Mouse (Mus musculus): ENCODE results near the gene Adpgk.
"Not testable (repeated sequence)": the region's sequence is repeated elsewhere in the genome, so short reads cannot be mapped to it uniquely, and the experiment has no call there.

Adpgk gene

GRCm38 (mm10) chr9:59288685-59289410, 2.5 kb upstream of the Adpgk start:
- DNase-seq (ENCODE audit: low read depth, low spot score): no peak

GRCm38 (mm10) chr9:59289529-59290115, 1.7 kb upstream of the Adpgk start:
- no peak for DNase-seq (ENCODE audit: low read depth, low spot score)

GRCm38 (mm10) chr9:59291688-59292492, 532 bp downstream of the Adpgk start:
- peak; percentile 52 for DNase-seq (ENCODE audit: low read depth, low spot score)

GRCm38 (mm10) chr9:59292493-59292875, 1.1 kb downstream of the Adpgk start:
- no peak for DNase-seq (ENCODE audit: low read depth, low spot score)

GRCm38 (mm10) chr9:59296419-59296818, 5.1 kb downstream of the Adpgk start:
- DNase-seq (ENCODE audit: low read depth, low spot score): no peak

GRCm38 (mm10) chr9:59307890-59308289, 16.5 kb downstream of the Adpgk start:
- DNase-seq (ENCODE audit: low read depth, low spot score): no peak

GRCm38 (mm10) chr9:59310582-59311283, 19.4 kb downstream of the Adpgk start:
- DNase-seq (ENCODE audit: low read depth, low spot score): no peak

GRCm38 (mm10) chr9:59311284-59311670, 19.9 kb downstream of the Adpgk start:
- no peak for DNase-seq (ENCODE audit: low read depth, low spot score)

GRCm38 (mm10) chr9:59316206-59316605, 24.8 kb downstream of the Adpgk start:
- no peak for DNase-seq (ENCODE audit: low read depth, low spot score)

- DNase-seq (ENCODE audit: low read depth, low spot score): no peak
These were observed 33.0 kb downstream of the Adpgk start for GRCm38 (mm10) chr9:59324351-59324750.

- DNase-seq (ENCODE audit: low read depth, low spot score): no peak
These were observed 38.7 kb downstream of the Adpgk start for GRCm38 (mm10) chr9:59330055-59330454.

- no peak for DNase-seq (ENCODE audit: low read depth, low spot score)
These were observed 45.2 kb downstream of the Adpgk start for GRCm38 (mm10) chr9:59336539-59336938.

GRCm38 (mm10) chr9:59337889-59338288, 46.5 kb downstream of the Adpgk start:
- no peak for DNase-seq (ENCODE audit: low read depth, low spot score)

- no peak for DNase-seq (ENCODE audit: low read depth, low spot score)
These were observed 47.1 kb downstream of the Adpgk start for GRCm38 (mm10) chr9:59338411-59338810.

GRCm38 (mm10) chr9:59339107-59339506, 47.7 kb downstream of the Adpgk start:
- DNase-seq (ENCODE audit: low read depth, low spot score): peak; percentile 32

- no peak for DNase-seq (ENCODE audit: low read depth, low spot score)
These were observed 48.6 kb downstream of the Adpgk start for GRCm38 (mm10) chr9:59340002-59340401.

- DNase-seq (ENCODE audit: low read depth, low spot score): no peak
These were observed 54.8 kb downstream of the Adpgk start for GRCm38 (mm10) chr9:59346176-59346575.

- DNase-seq (ENCODE audit: low read depth, low spot score): peak; percentile 18
These were observed 61.4 kb downstream of the Adpgk start for GRCm38 (mm10) chr9:59352586-59353252.

GRCm38 (mm10) chr9:59353253-59353639, 61.9 kb downstream of the Adpgk start, which contains the start of gene Bbs4:
Bbs4 (minus strand) TSS chr9:59353508.
- peak; percentile 91 for DNase-seq (ENCODE audit: low read depth, low spot score)

- not testable (repeated sequence) for DNase-seq (ENCODE audit: low read depth, low spot score)
These were observed 66.7 kb downstream of the Adpgk start for GRCm38 (mm10) chr9:59358041-59358440.

- DNase-seq (ENCODE audit: low read depth, low spot score): not testable (repeated sequence)
These were observed 69.1 kb downstream of the Adpgk start for GRCm38 (mm10) chr9:59360487-59360886.
